Mouse (Mus musculus): Measurements from ENCODE around the gene Galnt7. TPM values are rescaled to one million over a fixed set of nuclear protein-coding genes. Genes with fewer than 3 reads are reported as not detected.

Gene Galnt7
- polyA plus RNA-seq, 1 experiment, result 5.2 TPM

DNA sequence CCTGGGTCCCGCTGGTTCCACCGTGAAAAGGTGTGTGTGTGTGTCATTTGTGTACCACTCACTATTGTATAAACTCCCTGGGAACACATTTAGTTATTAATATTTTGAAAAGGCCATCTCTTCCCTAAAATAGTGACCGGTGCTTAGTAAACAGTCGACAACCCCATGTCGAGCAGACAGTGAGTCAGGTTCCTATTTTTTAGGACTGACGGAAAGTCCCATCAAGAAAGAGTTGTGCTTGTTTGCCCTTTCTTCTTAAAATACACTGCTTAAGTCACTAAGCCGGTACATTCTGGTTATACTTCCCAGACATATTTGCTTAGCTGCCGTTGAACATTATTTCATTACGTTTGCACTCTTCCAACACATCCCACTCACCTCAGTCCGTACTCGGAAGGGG is 111.9 kb downstream of the Galnt7 start:
- whole genome bisulfite sequencing, result 76% methylated on average over 11 of the region's 11 CpGs
- TF ChIP-seq POLR2A (IDR thresholded peaks at IDR 0.05; ENCODE audit: borderline replicate concordance, control insufficient read depth, low read depth, low read length), result no peak
- no peak for TF ChIP-seq CTCF (IDR thresholded peaks at IDR 0.05; ENCODE audit: control insufficient read depth, insufficient read depth, low read length)
- H3K27ac ChIP-seq (ENCODE audit: control insufficient read depth, insufficient read depth, low read depth, low read length, poor library complexity), result no peak overlapping the region
- no peak overlapping the region for H3K4me3 ChIP-seq (replicated peaks; ENCODE audit: control insufficient read depth, low read depth, low read length)
- no peaks in the 10 kb centered on the region; the same call in 1 of the 2 replicates for H3K4me1 ChIP-seq (ENCODE audit: control insufficient read depth, insufficient read depth, low read length)

DNA sequence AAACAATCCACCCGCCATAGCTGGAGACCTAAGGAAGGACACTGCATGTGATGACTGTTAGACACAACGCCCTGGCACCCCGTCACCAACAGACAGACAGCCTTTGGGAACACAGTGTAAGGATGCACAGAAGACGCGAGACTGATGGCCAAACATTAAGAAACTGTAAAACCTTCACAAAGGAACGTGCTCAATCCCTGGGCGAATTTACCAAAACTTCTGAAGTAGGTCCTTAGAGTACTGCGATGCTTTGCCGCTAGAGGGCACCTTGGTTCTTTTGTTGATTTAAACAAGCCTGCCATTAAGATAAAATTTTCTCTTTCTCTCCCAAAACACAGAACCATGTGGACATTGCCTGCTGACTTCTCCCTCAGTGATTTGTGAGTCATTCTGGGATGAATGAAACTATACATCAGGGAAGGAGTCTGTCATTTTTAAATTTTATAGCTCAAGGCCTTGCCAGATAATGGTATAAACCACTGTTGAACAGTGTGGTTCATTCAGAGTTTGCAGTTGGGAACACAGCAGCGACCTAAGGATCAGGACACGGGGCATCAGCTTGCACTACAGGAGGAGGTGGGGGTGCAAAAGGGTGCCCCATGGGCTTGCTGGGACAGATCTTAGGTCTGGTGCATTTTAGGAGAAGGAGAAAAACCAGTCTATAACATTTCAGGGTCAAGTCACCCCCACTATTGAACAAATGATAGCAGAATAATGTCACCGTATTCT is 112.6 kb downstream of the Galnt7 start:
- no peak overlapping the region for H3K4me3 ChIP-seq (replicated peaks; ENCODE audit: control insufficient read depth, low read depth, low read length)
- H3K4me1 ChIP-seq (ENCODE audit: control insufficient read depth, insufficient read depth, low read length), result no peaks in the 10 kb centered on the region; the same call in 1 of the 2 replicates
- TF ChIP-seq POLR2A (IDR thresholded peaks at IDR 0.05; ENCODE audit: borderline replicate concordance, control insufficient read depth, low read depth, low read length), result no peak
- TF ChIP-seq CTCF (IDR thresholded peaks at IDR 0.05; ENCODE audit: control insufficient read depth, insufficient read depth, low read length), result peak; percentile 45; the same call in 1 of the 2 replicates
- H3K27ac ChIP-seq (ENCODE audit: control insufficient read depth, insufficient read depth, low read depth, low read length, poor library complexity), result no peak overlapping the region
- 52% methylated on average over 12 of the region's 12 CpGs for WGBS

DNA sequence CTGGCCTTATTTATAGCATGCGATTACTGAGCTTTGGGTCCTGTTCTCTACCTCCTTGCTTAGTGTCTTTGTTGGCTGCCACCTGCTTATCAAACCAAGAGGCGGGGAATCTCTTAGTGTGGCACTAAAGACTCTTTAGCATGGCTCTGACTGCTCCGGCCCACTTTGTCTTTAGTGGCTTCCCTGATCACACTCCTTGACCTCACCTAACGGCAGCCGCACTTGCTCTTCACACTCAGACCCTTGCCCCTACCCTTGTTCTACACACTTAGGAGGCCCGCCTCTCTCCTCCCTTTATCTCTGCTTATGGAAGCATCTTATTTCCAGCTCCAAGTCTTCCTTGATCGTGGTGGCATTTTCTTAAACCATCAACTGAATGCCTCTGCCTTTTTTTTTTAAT is 114.2 kb downstream of the Galnt7 start:
- no peaks in the 10 kb centered on the region; the same call in 1 of the 2 replicates for H3K4me1 ChIP-seq (ENCODE audit: control insufficient read depth, insufficient read depth, low read length)
- H3K4me3 ChIP-seq (replicated peaks; ENCODE audit: control insufficient read depth, low read depth, low read length), result no peak overlapping the region
- no peak for TF ChIP-seq CTCF (IDR thresholded peaks at IDR 0.05; ENCODE audit: control insufficient read depth, insufficient read depth, low read length)
- TF ChIP-seq POLR2A (IDR thresholded peaks at IDR 0.05; ENCODE audit: borderline replicate concordance, control insufficient read depth, low read depth, low read length), result no peak
- no peak overlapping the region for H3K27ac ChIP-seq (ENCODE audit: control insufficient read depth, insufficient read depth, low read depth, low read length, poor library complexity)
- 85% methylated on average over 7 of the region's 7 CpGs for WGBS

DNA sequence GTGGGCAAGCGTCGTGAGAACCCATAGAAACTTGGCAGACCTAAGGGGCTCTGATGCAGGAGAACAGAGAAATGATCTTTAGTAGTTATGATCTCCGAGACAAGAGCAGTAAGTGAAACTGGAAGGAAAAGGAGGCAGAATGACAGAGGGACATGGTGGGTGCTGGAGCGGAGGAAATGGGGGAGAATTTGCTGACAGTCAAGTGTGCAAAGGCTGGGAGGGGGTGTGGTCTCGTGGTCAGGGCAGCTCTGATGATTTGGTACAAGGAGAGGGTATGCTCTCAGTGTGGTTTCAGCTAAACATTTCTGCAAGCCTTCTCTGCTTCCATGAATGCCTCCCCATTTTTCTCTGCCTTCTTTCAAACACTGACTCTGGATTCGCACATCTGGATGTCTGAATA is 116.7 kb downstream of the Galnt7 start:
- no peak for TF ChIP-seq POLR2A (IDR thresholded peaks at IDR 0.05; ENCODE audit: borderline replicate concordance, control insufficient read depth, low read depth, low read length)
- TF ChIP-seq CTCF (IDR thresholded peaks at IDR 0.05; ENCODE audit: control insufficient read depth, insufficient read depth, low read length), result no peak
- no peaks in the 10 kb centered on the region for H3K4me1 ChIP-seq (ENCODE audit: control insufficient read depth, insufficient read depth, low read length)
- WGBS, result 73% methylated on average over 6 of the region's 6 CpGs
- H3K4me3 ChIP-seq (replicated peaks; ENCODE audit: control insufficient read depth, low read depth, low read length), result no peak overlapping the region
- no peak overlapping the region for H3K27ac ChIP-seq (ENCODE audit: control insufficient read depth, insufficient read depth, low read depth, low read length, poor library complexity)

DNA sequence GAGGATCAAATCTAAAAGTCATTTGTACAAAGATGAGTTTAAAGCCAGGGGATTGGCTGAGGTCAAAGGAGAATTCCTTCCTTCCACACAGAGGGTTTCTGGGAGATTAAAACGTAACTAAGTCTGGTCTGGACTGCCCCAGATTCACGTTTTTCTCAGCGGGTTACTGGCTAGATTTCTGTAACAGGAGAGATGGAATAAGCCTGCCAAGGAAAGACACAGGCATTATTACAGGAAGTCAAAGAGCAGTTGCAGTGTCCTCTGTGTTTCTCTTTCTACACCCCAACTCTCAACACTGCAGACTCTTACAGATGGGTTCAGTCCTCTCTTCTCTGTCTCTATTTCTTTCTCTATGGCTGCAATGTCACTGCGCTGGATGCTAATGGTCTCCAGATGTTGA is 118.3 kb downstream of the Galnt7 start:
- H3K4me3 ChIP-seq (replicated peaks; ENCODE audit: control insufficient read depth, low read depth, low read length), result no peak overlapping the region

DNA sequence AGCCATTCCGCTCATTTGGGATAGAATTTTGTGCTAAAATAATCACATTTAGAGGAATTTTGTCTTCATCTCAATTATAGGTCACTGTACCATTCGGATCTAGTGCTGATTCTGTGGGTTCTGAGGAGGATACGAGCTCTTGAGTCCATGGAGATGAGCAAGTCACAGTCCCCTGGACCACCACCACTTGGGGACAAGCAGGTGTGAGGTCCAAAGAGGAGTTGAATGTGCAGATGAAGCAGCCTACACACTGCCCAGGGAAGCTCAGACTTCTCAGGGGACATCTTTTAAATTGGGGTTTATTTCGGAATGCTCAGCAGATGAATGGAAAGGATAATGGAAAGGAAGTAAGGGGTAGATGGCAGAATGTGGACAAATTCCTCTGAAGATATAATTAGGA is 119.7 kb downstream of the Galnt7 start:
- WGBS, result 85% methylated on average over 4 of the region's 4 CpGs
- Histone ChIP-seq H3K27ac (ENCODE audit: control insufficient read depth, insufficient read depth, low read depth, low read length, poor library complexity) (no peak overlapping the region), H3K4me3 (replicated peaks; ENCODE audit: control insufficient read depth, low read depth, low read length) (no peak overlapping the region), H3K4me1 (ENCODE audit: control insufficient read depth, insufficient read depth, low read length) (no peaks in the 10 kb centered on the region)
- TF ChIP-seq POLR2A (IDR thresholded peaks at IDR 0.05; ENCODE audit: borderline replicate concordance, control insufficient read depth, low read depth, low read length) (no peak), CTCF (IDR thresholded peaks at IDR 0.05; ENCODE audit: control insufficient read depth, insufficient read depth, low read length) (no peak)

More for the DNA sequence above, 118.3 kb downstream of the Galnt7 start:
- no peaks in the 10 kb centered on the region for H3K4me1 ChIP-seq (ENCODE audit: control insufficient read depth, insufficient read depth, low read length)
- no peak overlapping the region for H3K27ac ChIP-seq (ENCODE audit: control insufficient read depth, insufficient read depth, low read depth, low read length, poor library complexity)
- TF ChIP-seq POLR2A (IDR thresholded peaks at IDR 0.05; ENCODE audit: borderline replicate concordance, control insufficient read depth, low read depth, low read length) (no peak), CTCF (IDR thresholded peaks at IDR 0.05; ENCODE audit: control insufficient read depth, insufficient read depth, low read length) (no peak)
- WGBS, result 83% methylated on average over 4 of the region's 4 CpGs

DNA sequence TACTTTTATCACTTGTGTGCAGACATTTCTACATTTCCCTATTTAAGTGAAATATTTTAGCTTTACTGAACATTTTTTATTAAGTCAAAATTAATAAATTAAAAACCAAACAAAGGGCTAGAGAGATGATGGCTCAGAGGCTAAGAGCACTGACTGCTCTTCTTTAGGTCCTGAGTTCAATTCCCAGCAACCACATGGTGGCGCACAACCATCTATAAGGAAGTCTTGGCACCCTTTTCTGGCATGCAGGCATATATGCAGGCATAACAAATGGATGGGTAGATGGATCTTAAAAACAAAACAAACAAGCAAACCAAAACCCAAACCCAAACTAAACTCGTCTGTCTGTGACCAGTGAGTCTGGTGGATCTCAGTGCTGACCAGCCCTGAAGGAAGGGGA is 120.6 kb downstream of the Galnt7 start:
- Histone ChIP-seq H3K4me1 (ENCODE audit: control insufficient read depth, insufficient read depth, low read length) (no peaks in the 10 kb centered on the region), H3K4me3 (replicated peaks; ENCODE audit: control insufficient read depth, low read depth, low read length) (no peak overlapping the region), H3K27ac (ENCODE audit: control insufficient read depth, insufficient read depth, low read depth, low read length, poor library complexity) (no peak overlapping the region)
- 73% methylated on average over 2 of the region's 2 CpGs for WGBS
- TF ChIP-seq CTCF (IDR thresholded peaks at IDR 0.05; ENCODE audit: control insufficient read depth, insufficient read depth, low read length), result peak; percentile 14; the same call in 1 of the 2 replicates
- no peak for TF ChIP-seq POLR2A (IDR thresholded peaks at IDR 0.05; ENCODE audit: borderline replicate concordance, control insufficient read depth, low read depth, low read length)

DNA sequence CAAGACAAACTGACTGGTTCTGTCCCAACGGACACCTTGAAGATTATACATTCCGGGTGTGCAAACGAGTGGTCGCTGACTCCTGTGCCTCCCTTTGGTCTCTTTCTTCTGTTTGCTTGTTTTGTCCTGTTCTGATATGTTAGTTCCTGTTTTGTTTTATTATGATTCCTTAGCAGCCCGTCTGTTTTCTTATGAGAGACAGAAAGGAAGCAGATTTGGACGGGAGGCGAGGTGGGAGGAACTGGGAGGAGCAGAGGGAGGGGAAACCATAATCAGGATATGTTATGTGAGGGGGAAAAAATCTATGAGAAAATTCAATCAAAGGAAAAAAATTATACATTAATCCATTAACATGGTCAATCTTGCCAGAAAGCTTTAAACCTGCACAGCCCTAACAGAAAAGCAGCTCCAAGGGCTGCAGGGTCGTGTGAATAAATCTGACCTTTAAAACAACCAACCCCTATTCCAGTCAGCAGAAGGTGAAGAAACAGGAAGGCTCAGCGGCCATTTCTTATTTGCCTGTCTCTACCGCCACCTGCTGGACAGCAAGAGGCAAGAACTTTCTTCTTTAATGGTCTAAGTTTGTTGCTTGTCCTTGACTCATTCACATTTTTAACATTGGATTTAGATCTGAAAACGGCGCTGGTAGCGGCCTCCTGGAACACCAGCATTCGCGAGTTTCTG is 122.0 kb downstream of the Galnt7 start:
- Histone ChIP-seq H3K4me1 (ENCODE audit: control insufficient read depth, insufficient read depth, low read length) (no peaks in the 10 kb centered on the region; the same call in 1 of the 2 replicates), H3K27ac (ENCODE audit: control insufficient read depth, insufficient read depth, low read depth, low read length, poor library complexity) (no peak overlapping the region), H3K4me3 (replicated peaks; ENCODE audit: control insufficient read depth, low read depth, low read length) (no peak overlapping the region)
- 19% methylated on average over 15 of the region's 15 CpGs for WGBS
- TF ChIP-seq POLR2A (IDR thresholded peaks at IDR 0.05; ENCODE audit: borderline replicate concordance, control insufficient read depth, low read depth, low read length) (no peak), CTCF (IDR thresholded peaks at IDR 0.05; ENCODE audit: control insufficient read depth, insufficient read depth, low read length) (peak; percentile 79)
